Mouse (Mus musculus) left cerebral cortex, adult 9 months (tissue): ENCODE results near the gene Wdr35.
"Not testable (repeated sequence)": the region's sequence is repeated elsewhere in the genome, so short reads cannot be mapped to it uniquely, and the experiment has no call there.

Source experiments
- DNase-seq, 2 experiments: peaks; one replicate each; pipeline ENCODE4 v3.0.0; 2022; ENCODE audit warnings: low spot score in 2 of 2

The Wdr35 gene

DNA sequence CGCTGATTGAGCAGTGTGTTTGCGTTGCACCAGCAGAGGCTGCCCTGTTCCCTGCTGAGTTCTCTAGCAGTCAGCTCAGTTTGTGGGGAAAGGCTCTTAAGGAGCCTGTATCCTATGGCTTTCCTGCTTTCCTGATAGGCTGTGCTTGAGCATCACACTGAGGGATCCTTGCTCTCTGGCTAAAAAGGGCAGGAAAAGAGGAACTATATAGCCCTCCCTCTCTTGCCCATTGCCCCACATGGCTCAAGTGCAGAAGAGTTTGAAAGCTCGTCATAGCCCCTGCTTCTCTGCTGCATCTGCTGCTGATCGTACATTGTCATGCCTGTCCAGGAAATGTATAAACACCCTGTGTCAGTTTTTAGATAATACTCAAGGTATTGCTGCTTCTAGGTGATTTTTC lies 33.5 kb downstream of the Wdr35 start:
- DNase-seq = no peak

DNA sequence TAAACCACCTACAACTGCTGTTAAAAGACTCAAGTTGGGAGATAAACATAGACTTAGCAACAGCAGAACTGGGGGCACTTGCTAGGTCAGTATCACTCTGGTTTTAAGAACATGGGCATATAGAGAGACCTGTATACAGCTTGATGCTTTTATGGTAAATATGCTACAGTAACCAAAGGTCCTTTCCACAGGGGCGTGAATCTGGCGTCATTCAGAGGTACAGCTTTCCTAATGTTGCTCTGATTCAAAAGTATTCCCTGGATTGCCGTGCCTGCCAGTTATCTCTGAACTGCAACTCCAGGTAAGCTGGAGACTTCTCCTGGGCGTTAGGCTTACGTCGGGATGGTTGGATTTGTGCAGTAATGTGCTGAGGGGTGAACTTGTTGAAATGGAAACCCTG lies 34.1 kb downstream of the Wdr35 start:
- DNase-seq = no peak

DNA sequence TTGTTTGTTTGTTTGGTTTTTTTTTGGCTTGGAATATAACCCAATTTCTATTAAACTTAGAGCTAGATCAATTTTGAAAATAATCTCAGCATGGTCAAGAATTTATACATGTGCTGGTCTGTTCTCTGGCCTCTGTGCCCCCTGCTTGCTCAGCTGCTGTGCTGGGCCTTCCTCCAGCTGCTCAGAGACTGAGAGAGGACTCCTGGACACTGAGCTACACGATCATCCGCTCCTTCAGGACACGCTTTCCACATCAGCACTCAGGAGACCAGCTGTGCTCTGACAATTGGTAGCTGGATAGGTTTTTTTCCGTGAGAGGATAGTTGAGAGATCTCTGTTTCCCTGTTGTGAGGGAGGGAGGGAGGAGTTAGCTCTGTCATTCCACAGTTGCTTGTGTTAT lies 36.6 kb downstream of the Wdr35 start:
- DNase-seq = no peak

DNA sequence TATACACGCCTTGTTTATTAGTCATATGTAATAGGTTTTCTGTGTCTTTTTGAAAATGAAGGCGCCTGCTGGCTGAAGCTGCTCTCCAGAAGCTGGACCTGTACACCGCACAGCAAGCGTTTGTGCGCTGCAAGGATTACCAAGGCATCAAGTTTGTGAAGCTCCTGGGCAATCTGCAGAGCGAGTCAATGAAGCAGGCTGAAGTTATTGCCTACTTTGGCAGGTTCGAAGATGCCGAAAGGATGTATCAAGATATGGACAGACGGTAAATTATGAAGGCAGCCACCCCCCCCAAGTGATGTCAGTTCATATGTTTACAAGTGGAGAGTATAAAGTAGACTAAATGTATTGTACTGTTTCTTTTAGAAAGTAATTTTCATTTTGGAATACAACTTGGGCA lies 42.7 kb downstream of the Wdr35 start:
- no peak for DNase-seq

DNA sequence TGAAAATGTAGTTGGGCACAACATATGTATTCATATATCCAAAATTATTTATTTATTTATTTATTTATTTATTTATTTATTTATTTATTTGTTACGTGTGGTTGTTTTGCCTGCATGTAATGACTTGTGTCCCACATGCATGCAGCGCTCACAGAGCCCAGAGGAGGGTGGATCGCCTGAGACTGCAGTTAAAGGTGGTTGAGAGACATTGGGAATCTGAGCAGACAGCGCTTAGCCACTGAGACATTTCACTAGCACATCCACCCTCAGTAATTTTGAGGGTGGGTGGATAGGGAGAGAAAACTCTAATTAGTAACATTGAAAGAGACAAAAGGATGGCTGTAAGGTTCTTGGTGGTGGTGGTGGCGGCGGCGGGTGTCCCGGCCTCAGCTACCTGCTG lies 46.7 kb downstream of the Wdr35 start:
- no peak for DNase-seq

DNA sequence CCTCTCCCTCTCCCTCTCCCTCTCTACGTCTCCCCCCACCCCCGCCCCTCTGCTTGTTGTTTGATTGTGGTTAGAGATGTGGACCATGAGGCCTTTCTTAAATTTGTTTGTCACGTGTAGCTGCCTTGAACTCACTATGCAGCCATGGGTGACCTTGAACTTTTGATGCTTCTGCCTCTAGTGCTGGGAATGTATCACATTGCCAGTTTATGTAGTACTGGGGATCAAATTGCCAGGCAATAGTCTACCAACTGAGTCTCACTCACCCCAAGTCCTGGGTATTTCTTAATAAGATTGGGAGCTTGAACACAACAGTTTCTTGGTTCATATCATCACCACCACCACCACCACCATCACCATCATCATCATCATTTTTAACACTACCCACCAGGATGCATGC lies 47.3 kb downstream of the Wdr35 start:
- DNase-seq = no peak

DNA sequence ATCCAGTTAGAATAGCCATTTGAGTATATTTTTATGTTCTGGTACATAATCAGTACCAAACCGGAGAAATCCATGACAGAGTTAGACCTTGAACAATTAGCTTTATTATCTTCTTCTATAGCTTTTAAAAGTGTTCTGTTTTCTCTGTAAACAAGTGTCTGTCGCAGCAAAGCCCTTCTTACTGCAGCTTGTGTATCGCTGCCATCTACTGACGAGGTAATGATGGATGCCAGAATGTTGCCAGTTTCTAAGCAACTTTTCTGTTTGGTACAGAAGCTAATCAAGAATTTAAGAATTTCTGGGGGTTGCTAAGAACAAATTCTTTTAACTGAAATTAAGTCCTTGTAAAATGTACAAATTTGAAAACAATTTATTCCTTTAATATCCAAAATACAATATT lies 49.3 kb downstream of the Wdr35 start:
- DNase-seq = no peak

DNA sequence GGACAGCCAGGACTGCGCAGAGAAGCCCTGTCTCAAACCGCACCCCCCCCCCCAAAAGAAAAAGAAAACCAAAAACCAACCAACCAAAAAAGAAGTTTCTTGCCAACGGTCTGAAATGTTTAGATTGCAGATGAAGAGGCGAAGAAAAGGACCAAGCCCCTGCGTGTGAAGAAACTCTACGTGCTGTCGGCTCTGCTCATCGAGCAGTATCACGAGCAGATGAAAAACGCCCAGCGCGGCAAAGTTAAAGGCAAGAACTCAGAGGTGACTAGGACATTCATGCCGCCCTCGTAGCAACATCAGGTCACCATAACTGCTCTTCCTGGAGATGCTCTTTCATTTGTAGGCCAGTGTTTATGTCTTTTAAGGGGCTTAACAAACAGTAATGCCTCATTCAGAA lies 50.4 kb downstream of the Wdr35 start:
- DNase-seq = no peak

DNA sequence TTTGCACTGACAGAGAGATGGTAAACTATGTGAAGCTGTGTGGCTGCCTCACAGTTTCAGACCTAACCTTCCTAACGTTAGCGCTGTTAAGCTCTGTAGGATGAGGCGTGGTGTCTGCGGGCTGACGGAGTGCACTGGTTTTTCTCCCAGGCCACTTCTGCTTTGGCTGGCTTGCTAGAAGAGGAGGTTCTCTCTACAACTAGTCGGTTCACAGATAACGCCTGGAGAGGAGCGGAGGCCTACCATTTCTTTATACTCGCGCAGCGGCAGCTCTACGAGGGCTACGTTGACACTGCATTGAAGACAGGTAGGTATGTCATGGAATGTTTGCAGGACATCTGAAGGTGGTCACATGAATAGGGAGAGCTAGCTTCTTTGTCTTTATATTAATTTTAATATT lies 51.0 kb downstream of the Wdr35 start:
- no peak for DNase-seq

DNA sequence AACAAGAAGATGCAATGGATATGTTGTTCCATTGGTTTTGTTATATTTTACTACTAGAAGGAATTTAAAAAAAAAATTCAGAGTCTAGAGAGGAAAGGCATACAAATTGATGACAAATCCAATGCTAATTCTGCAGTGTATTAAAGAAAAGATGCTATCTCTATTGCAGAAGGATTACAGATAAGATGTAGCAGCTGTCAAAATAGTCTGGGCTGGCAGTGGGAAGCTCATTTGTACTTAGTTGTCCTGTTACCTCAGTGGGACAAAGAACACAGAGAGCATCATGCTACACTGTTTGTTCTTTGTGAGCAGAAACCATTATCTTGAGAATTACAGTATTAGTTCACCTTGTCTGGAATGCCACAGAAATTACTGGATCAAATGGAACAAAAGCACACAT lies 53.2 kb downstream of the Wdr35 start:
- DNase-seq = no peak

DNA sequence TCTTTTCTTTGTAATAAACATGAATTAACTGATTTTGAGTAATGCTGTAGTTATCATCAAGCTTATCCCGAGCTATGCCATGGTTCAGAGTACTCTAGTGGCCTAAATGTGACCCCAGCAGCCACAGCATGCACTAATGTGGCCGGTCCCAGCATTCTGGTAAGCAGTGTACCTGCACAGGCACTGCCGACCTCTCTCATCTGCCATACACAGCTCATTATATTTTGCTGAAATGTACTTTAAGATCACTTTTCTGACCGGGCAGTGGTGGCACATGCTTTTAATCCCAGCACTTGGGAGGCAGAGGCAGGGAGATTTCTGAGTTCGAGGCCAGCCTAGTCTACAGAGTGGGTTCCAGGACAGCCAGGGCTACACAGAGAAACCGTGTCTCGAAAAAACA lies 55.1 kb downstream of the Wdr35 start:
- DNase-seq = not testable (repeated sequence)

DNA sequence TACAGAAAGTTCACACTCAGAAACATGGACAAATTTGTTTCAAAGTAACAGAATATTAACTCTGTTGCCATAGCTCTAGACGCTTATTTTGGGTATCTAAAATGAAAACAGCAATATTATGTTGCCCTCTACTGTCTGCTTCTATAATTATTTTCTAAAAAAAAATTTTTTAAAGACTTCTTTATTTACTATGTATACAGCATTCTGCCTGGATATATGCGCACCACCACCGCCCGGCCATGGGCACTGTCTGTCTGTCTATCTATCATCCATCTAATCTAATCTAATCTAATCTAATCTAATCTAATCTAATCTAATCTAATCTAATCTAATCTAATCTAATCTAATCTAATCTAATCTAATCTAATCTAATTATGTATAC lies 55.8 kb downstream of the Wdr35 start:
- DNase-seq = no peak

DNA sequence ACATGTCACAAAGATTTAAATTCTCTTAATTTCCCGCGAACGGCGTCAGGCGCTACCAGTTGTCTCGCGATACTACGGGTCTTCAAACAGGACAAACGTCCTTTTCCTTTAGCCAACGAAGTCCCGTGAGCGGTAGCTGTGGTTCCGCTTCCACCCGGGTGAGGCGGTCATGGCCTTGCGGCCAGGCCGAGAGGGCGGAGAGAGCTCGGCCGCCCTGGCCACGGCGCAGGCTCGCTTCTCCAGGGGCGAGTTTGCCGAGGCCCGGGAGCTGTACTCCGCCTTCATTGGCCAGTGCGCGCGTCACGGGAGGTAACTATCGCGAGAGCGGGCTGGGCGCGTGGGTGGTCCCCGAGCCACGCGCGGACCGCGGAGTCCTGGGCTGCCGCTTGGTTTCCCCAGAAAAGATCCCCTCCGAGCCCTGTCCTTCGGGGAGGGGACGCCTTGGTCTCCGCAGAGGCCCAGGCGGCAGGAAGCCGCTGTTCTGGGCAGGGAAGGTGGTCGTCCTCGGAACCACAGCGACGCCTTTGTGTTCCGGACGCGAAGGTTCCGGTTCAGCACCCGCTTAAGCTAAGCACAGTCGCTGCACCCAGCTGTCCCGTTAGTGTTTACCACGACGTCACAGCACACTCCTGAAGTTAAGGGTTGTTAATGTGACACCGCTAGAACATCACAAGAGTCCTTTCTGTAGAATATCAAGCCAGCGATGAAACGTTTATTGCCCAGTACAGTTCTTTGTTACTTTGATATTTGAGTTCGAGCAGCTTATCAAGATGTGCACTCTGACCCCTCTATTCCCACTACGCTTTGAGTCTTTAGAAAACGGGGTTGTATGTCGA lies 56.4 kb downstream of the Wdr35 start, which contains the start of gene Ttc32:
Gene Ttc32, plus strand, starts transcription at position 110 of the 836 bp plus-strand sequence.
- peak; percentile 81 to 96 for DNase-seq

DNA sequence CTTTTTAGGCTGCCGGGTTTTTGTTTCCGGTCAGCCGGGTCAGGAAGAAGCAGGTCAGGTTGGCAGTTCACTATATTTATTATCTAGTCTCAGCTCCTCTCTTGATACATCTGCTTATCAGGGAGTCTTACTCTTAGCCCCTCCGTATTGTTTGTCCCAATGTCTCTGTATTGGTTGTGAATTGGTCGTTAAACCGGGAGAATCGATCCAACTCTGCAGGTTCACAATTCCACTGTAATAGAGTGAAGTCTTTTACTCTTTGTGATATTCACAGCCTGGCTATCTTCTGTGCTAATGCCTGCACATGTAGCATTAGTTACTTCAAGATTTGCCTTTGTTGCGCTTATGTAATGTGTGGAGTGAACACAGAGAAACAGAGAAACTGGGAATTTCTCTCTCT lies 57.5 kb downstream of the Wdr35 start:
- DNase-seq = no peak

DNA sequence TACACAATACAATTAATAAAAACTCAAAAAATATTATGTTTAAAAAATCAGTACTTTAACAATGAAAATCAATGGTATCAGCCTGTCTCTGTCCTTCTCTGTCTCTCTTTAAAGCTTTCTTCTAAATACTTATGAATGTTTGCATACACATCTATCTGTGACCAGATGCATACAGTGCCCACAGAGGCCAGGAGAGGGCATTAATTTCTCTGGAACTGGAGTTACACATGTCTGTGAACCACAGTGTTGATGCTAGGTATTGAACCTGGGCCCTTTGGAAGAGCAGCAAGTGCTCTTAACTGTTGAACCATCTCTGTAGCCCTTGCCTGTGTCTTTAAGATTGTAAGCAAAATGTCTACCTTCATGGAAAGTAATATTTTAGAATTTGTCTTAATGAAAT lies 59.4 kb downstream of the Wdr35 start:
- DNase-seq = no peak

DNA sequence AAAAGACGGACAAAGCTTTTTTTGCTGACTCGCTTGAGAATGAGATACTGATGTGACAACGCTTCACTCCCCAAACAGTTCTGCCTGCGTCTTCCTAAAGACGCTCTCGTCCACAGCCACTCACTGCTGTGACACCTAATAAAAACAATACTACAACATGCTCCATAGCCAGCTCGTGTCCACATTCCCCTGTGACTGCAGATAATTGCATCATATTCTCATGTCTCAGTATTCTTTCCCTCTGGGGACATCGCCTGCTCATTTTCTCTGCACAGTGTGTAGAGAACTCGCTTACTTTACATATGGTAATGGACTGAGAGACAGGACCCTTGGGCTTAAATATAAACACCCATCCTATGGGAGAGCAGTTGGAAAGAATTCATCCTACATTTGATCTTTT lies 62.7 kb downstream of the Wdr35 start:
- no peak for DNase-seq

DNA sequence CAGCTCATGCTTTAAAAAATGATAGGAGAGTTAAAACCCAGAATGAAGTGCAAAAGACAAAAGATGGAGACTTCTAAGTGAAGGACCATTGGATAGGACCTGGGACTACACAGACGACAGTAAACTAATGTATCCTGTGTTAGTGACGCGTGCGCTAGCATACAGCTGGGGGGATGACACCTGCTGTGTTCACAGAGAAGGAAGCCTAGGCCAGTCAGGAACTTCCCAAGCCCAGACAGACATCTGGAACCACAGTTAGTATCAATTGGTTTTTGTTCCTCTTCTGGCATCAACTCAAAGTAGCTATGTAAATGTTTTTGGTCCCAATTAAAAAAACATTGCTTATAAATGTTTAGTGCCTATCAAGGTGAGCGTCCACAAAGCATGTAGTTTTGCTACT lies 66.5 kb downstream of the Wdr35 start:
- DNase-seq = no peak

DNA sequence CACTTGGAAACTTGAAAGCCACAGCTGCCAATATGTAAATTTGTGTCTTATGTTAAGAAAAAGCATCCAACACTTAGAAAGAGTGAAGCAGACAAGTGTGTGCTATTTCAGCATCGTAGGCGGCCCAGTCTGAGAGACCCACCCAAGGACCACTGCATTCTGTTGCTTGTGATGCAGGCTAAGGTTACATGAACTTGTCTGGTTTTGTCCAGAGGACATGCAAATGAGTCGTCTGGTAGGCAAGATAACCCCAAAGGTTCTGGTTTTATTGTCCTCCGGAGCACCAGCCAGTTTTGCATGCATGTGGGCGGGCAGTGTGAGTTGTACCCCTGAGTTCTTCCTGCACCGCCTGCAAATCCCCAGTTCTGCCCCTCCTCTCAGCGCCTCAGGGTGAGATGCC lies 67.0 kb downstream of the Wdr35 start:
- DNase-seq = no peak

DNA sequence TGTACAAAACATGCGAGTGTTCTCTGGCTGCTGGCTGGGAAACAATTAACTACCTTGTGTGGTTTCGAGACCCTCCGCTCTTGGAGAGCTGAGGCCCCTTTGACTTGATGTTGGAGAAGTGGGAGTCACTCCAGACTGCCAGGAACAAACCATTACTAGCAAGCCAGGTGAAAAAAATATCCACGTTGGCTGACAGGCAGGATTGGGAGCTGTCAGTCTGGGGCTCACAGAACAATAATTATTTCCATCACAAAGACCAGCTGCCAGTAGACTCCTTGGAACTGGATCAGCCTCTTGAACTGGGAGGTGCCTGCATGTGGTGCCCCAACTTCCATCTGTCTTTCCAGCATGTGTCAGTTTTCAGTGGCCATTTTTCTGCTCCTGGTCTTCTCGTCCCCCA lies 68.6 kb downstream of the Wdr35 start:
- DNase-seq = no peak

DNA sequence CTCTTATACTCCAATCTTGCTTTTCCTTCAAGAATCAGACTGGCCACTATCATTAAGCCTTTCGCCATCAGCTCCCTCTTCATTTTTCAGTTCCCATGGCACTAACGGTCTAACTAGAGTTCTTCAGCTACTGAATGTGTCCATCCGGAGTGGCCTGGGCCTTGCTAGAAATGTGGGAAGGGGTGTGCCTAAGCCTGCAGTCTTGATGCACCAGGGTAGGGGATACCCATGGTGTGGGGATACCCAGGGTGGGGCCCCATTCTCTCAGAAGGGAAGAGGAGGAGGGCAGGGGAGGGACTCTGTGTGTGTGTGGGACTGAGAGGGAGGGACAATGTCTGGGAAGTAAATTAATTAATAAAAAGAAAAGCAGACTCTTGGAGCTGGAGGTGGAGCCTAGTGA lies 69.1 kb downstream of the Wdr35 start:
- no peak for DNase-seq

DNA sequence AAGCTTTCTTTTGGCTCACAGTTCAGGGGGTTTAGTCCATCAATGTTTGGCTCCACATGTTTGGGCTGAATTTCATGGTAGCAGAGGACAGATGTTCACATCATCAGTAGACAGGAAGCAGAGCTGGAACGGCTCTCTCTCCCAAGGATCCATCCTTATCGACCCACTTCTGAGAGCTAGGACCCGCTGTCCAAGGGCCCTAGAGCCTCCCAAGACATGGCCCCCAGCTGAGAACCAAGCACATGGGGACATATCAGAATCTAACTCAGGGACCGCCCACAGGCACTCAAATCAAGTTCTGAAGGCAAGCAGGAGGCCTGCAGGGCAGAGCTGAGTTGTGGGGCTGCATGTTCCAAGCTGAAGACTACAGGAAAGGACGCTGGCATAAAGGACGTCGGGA lies 71.0 kb downstream of the Wdr35 start:
- DNase-seq = no peak

DNA sequence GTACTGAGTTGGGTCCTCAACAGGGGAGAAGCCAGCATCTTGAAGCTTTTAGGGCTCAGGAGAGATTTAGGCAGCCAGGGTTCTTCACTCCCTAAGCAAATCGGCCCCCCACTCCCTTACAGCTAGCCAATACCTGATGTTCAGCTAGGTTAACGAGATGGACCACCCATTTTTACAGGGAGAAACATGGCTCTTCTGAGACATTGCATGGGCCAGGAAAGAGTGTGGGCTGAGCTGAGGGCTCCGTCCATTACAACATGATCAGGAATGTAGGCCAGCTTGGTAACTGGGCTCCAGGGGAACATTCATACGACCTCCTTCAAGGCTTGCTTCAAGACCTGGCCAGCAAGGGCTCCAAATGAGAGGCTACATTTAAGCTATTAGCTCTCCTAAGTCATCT lies 73.0 kb downstream of the Wdr35 start:
- DNase-seq = no peak

DNA sequence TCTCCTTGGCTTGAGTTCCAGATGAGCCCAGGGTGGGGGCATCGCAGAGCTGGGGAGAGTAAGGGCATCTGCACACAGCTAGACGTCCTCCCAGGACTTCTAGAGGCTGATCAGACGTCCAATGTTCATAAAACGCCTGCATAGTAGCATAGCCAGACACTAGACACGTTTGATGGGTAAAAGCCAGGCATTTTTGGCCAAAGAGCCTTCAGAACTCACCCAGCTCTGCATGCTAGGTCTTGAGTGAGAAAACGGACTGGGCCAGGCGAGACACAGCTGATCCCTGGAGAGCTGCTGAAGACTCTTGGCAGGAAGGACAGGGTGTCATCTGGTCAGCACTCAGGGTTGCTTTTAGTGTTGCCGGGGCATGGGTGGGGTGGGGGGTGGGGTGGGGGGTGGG lies 74.4 kb downstream of the Wdr35 start:
- no peak for DNase-seq

DNA sequence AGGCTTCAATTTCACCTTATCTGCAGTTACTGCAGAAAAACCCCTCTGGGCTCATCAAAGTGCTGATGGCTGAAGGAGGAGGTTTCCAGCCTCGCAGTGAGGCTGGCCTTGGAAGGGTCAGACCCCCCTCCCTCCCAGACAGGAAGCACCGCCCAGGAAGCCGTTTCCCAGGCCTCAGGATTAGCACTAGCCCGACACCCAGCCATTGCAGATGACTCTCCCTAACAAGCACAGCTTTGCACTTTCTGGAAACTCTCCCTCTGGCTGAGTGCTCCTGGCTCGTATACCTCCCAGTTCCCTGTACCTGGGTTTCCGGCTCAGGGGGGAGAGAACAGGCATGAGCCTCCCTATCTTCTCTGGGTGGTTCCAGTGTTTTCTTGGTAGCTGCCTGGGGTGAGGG lies 77.1 kb downstream of the Wdr35 start:
- DNase-seq = no peak
